Mouse (Mus musculus) hindbrain, embryonic 12.5 days (tissue): ENCODE data around the gene Arcn1. TPM values are rescaled to one million over a fixed set of nuclear protein-coding genes. Genes with fewer than 3 reads are reported as not detected.

Source experiments
- ATAC-seq: fragments of 200-750 bp; cut with Nextera tagmentation; 2 replicates; pipeline ENCODE4 v1.8.0; 2017; ENCODE audit warnings: moderate TSS enrichment; ENCODE audit not compliant: low FRiP score
- H3K27ac ChIP-seq: fragments of 300-500 bp; sonication (generic); 2 replicates; pipeline ENCODE4 v1.5.1; 2016; ENCODE audit warnings: mild to moderate bottlenecking
- H3K27me3 ChIP-seq: fragments of 300-500 bp; sonication (generic); 2 replicates; pipeline ENCODE4 v1.6.1; 2016; ENCODE audit warnings: mild to moderate bottlenecking
- H3K36me3 ChIP-seq: fragments of 300-500 bp; sonication (generic); 2 replicates; pipeline ENCODE4 v1.6.1; 2016; ENCODE audit warnings: mild to moderate bottlenecking
- H3K4me1 ChIP-seq: fragments of 300-500 bp; sonication (generic); 2 replicates; pipeline ENCODE4 v1.6.1; 2016
- H3K4me2 ChIP-seq: fragments of 300-500 bp; sonication (generic); replicated peaks from 2 replicates; pipeline ENCODE4 v1.6.1; 2016; ENCODE audit warnings: mild to moderate bottlenecking
- H3K4me3 ChIP-seq: fragments of 300-500 bp; sonication (generic); 2 replicates; pipeline ENCODE4 v1.5.1; 2016; ENCODE audit warnings: mild to moderate bottlenecking
- H3K9ac ChIP-seq: fragments of 300-500 bp; sonication (generic); 2 replicates; pipeline ENCODE4 v1.6.1; 2016; ENCODE audit warnings: mild to moderate bottlenecking, moderate library complexity
- H3K9me3 ChIP-seq: fragments of 300-500 bp; sonication (generic); replicated peaks from 2 replicates; pipeline ENCODE4 v1.6.1; 2016; ENCODE audit warnings: mild to moderate bottlenecking
- WGBS: fragments of 180-500 bp; shearing (Covaris S2); methylation state at CpG from one replicate; pipeline ENCODE4 v1.1.7; 2016; 5-methylcytosine and 5-hydroxymethylcytosine counted together
- polyA plus RNA-seq: library from polyadenylated mRNA; unstranded; fragments of >200 nt; fragmentation: Nextera tagmentation; extraction: Ambion mirVana; gene quantifications from 2 replicates; pipeline ENCODE4 v1.2.1, GENCODE M21; 2016

The Arcn1 gene
- polyA plus RNA-seq, 1 experiment from 2014 or later: 179 TPM

DNA sequence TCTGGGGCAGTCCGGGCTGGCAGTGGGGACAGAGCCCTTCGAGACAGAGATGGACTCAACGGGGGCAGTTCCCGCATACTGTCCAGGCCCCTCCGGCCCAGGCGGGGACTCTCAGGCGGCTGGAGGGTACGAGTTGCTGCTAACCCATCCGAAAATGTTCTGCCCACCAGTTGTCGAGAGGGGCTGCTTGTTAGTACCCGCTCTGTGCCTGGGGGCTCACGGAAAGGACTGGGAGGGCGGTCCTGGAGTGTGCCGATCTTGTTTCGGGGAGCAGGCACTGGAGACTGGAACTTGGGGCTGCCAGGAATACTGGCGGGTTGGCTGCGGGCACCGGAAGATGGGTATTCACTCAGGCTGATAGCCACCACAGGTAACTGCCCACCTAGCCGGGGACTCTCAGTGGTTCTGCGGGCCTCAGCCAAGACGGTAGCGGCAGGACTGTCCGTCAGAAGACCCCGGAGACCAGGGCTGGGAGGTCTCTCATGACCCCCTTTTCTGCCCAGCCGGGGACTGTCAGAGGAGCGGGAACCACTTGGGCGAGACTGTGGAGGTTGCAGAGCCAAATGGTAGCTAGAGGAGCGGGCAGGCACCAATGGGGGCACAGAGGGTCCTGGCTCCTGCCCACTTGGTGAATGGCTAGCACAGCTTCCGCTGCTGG is 51.8 kb downstream of the Arcn1 start:
- 92% methylated on average over 29 of the region's 29 CpGs for WGBS
- Histone ChIP-seq H3K27ac (no peak overlapping the region), H3K9me3 (no peaks in the 10 kb centered on the region), H3K9ac (no peak overlapping the region), H3K36me3 (peaks cover 71% of the 10 kb centered on the region), H3K27me3 (no peaks in the 10 kb centered on the region), H3K4me3 (no peak overlapping the region), H3K4me1 (peaks cover 26% of the 10 kb centered on the region), H3K4me2 (no peak overlapping the region)
- no peak for ATAC-seq

DNA sequence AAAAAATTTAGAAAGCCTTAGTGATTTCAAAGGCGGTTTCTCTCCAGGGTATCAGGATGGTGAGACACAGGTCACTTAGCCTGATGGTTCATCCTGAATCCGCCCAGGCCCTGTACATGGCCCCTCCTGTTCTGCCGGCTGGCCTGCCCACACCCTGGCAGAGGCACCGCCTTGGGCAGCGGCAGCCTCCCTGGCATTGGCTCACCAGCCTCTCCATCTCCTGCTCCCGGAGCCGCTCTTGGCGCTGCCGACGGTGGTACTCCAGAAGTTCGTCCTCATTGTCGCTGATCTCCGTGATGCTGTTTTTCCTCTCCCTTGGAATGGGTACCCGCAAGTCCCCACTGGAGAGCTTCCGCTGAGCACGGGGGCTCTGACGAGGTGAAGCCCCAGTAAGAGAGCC is 52.5 kb downstream of the Arcn1 start:
- WGBS: 90% methylated on average over 17 of the region's 17 CpGs
- Histone ChIP-seq H3K9ac (no peak overlapping the region), H3K9me3 (no peaks in the 10 kb centered on the region), H3K27ac (no peak overlapping the region), H3K4me1 (peaks cover 19% of the 10 kb centered on the region), H3K36me3 (peaks cover 78% of the 10 kb centered on the region), H3K4me3 (no peak overlapping the region), H3K4me2 (no peak overlapping the region), H3K27me3 (no peaks in the 10 kb centered on the region)
- no peak for ATAC-seq

GRCm38 (mm10) chr9:44713574-44713973 is 54.1 kb downstream of the Arcn1 start:
- Histone ChIP-seq H3K4me1 (peaks cover 21% of the 10 kb centered on the region), H3K36me3 (peaks cover 84% of the 10 kb centered on the region), H3K9ac (no peak overlapping the region), H3K4me3 (no peak overlapping the region), H3K27me3 (no peaks in the 10 kb centered on the region), H3K27ac (no peak overlapping the region), H3K4me2 (no peak overlapping the region), H3K9me3 (no peaks in the 10 kb centered on the region)
- WGBS: 83% methylated on average over 2 of the region's 2 CpGs
- ATAC-seq: no peak

- H3K4me2 ChIP-seq: no peak overlapping the region
- no peak for ATAC-seq
- H3K36me3 ChIP-seq: peaks cover 84% of the 10 kb centered on the region
- WGBS: 85% methylated on average over 6 of the region's 6 CpGs
- H3K27me3 ChIP-seq: no peaks in the 10 kb centered on the region
- no peak overlapping the region for H3K4me3 ChIP-seq
- no peak overlapping the region for H3K9ac ChIP-seq
- no peaks in the 10 kb centered on the region for H3K9me3 ChIP-seq
- no peak overlapping the region for H3K27ac ChIP-seq
- H3K4me1 ChIP-seq: peaks cover 26% of the 10 kb centered on the region
Observed at GRCm38 (mm10) chr9:44713080-44713479, 54.6 kb downstream of the Arcn1 start.

DNA sequence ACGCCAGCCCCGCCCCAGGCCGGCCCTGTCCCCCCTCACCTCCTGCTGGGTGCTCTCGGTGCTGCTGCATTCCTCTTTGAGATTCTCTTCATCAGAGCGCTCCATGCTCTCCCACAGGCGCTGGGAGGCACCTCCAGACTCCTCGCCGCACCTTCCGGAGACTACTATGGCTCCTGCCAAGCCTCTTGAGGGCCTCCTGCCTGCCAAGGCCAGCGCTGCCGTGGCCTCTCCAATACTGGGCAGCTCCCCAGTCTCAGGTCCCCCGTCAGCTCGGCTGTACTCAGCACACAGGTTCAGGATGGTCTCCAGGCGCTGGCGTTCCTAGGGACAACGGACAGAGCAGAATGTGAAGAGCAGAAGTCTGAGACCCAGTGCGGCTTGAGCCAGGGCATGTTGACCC is 56.0 kb downstream of the Arcn1 start:
- Histone ChIP-seq H3K9ac (no peak overlapping the region), H3K4me1 (peaks cover 26% of the 10 kb centered on the region), H3K36me3 (peaks cover 87% of the 10 kb centered on the region), H3K9me3 (no peaks in the 10 kb centered on the region), H3K27ac (no peak overlapping the region), H3K4me2 (no peak overlapping the region), H3K4me3 (no peak overlapping the region), H3K27me3 (no peaks in the 10 kb centered on the region)
- no peak for ATAC-seq
- 65% methylated on average over 17 of the region's 17 CpGs for WGBS

- no peak for ATAC-seq
- no peaks in the 10 kb centered on the region for H3K9me3 ChIP-seq
- H3K9ac ChIP-seq: no peak overlapping the region
- no peak overlapping the region for H3K27ac ChIP-seq
- H3K4me1 ChIP-seq: peaks cover 26% of the 10 kb centered on the region
- H3K4me3 ChIP-seq: no peak overlapping the region
- no peak overlapping the region for H3K4me2 ChIP-seq
- peaks cover 87% of the 10 kb centered on the region for H3K36me3 ChIP-seq
- H3K27me3 ChIP-seq: no peaks in the 10 kb centered on the region
- WGBS: 83% methylated on average over 5 of the region's 5 CpGs
Observed at GRCm38 (mm10) chr9:44710213-44710612, 57.4 kb downstream of the Arcn1 start.

GRCm38 (mm10) chr9:44709600-44709999 is 58.0 kb downstream of the Arcn1 start:
- ATAC-seq: no peak
- Histone ChIP-seq H3K27ac (no peak overlapping the region), H3K4me3 (no peak overlapping the region), H3K9ac (no peak overlapping the region), H3K4me2 (no peak overlapping the region), H3K36me3 (peaks cover 87% of the 10 kb centered on the region), H3K27me3 (no peaks in the 10 kb centered on the region), H3K9me3 (no peaks in the 10 kb centered on the region), H3K4me1 (peaks cover 26% of the 10 kb centered on the region)
- WGBS: 39% methylated on average over 2 of the region's 2 CpGs

DNA sequence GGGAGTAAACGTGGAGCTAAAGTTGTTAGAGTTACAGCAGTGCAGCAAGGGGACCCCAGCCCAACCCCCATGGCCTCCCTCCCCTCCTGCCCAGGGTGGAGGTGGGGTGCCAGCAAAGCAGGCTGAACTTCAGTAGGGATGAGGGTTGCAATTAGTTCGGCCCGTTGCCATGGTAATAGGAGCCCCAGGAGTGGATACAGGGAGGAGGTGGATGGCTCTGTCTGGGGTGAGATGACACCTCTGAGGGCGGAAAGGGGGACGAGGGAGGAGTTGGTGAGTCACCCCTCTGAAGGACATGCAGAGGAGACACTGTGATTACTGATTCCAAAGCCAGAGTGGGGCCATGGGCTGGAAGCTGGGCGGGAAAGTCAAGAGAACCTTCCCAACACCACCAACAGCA is 58.7 kb downstream of the Arcn1 start:
- peak overlapping the region; percentile 18; the same call in 1 of the 2 replicates for H3K9ac ChIP-seq
- H3K36me3 ChIP-seq: peaks cover 86% of the 10 kb centered on the region
- peak; percentile 46; the same call in 1 of the 2 replicates for ATAC-seq

DNA sequence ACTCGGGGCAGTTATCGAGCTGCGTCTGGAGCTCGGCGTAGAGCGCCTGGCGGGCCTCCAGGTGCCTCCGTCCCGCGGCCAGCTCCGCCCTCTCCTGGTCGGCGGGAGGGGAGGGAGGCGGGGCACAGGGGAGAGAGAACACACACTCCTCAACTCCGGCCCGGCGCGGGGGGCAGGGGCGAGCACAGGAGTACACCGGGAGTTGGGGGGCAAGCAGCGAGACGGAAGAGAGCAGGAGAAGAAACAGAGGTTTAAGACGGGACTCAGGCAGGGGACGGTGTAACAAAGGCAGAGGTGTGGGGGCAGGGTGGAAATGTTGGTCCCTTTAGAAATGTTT is 59.2 kb downstream of the Arcn1 start:
- Histone ChIP-seq H3K9ac (peak overlapping the region; percentile 59), H3K4me3 (peak overlapping the region; percentile 26), H3K36me3 (peaks cover 86% of the 10 kb centered on the region), H3K9me3 (no peaks in the 10 kb centered on the region), H3K4me1 (peaks cover 23% of the 10 kb centered on the region), H3K27me3 (no peaks in the 10 kb centered on the region), H3K4me2 (peak overlapping the region; percentile 55), H3K27ac (peak overlapping the region; percentile 55; the same call in 1 of the 2 replicates)
- ATAC-seq: peak; percentile 63
- 4% methylated on average over 24 of the region's 24 CpGs for WGBS

More for the DNA sequence above, 58.7 kb downstream of the Arcn1 start:
- Histone ChIP-seq H3K4me1 (peaks cover 26% of the 10 kb centered on the region), H3K4me2 (peak overlapping the region; percentile 55), H3K9me3 (no peaks in the 10 kb centered on the region), H3K27me3 (no peaks in the 10 kb centered on the region), H3K4me3 (peak overlapping the region; percentile 26; the same call in 1 of the 2 replicates), H3K27ac (no peak overlapping the region)
- WGBS: 18% methylated on average over 6 of the region's 6 CpGs

GRCm38 (mm10) chr9:44707749-44708428 is 59.8 kb downstream of the Arcn1 start:
- Histone ChIP-seq H3K9ac (peak overlapping the region; percentile 59), H3K4me2 (peak overlapping the region; percentile 55), H3K4me3 (peak overlapping the region; percentile 26), H3K4me1 (peaks cover 23% of the 10 kb centered on the region), H3K27me3 (no peaks in the 10 kb centered on the region), H3K9me3 (no peaks in the 10 kb centered on the region), H3K36me3 (peaks cover 86% of the 10 kb centered on the region), H3K27ac (peak overlapping the region; percentile 55; the same call in 1 of the 2 replicates)
- 24% methylated on average over 28 of the region's 28 CpGs for WGBS
- ATAC-seq: no peak; the same call in 1 of the 2 replicates

DNA sequence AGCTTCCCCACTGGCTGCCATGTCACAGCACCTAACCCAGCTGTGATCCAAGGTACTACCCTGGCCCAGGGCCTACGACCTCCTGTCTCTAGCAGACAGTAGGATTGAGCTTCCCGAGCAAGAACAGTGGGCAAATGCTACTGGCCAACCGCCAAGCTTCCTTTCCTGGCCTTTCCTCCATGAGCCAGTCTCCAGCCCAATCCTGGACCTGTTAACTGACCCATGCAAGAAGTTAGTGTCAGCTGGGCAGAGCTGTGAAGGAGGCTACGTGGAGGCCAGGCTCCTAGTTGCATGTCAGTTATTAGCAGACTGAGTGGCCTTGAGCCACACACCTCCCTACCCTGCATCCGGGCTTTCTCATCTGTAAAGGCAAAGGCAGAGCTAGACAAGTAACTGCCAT is 67.9 kb downstream of the Arcn1 start:
- WGBS: 94% methylated on average over 5 of the region's 5 CpGs
- ATAC-seq: no peak
- peaks cover 99% of the 10 kb centered on the region for H3K36me3 ChIP-seq
- H3K4me1 ChIP-seq: no peaks in the 10 kb centered on the region
- H3K27ac ChIP-seq: no peak overlapping the region
- no peak overlapping the region for H3K9ac ChIP-seq
- no peak overlapping the region for H3K4me2 ChIP-seq
- H3K9me3 ChIP-seq: no peaks in the 10 kb centered on the region
- H3K4me3 ChIP-seq: no peak overlapping the region
- H3K27me3 ChIP-seq: no peaks in the 10 kb centered on the region

DNA sequence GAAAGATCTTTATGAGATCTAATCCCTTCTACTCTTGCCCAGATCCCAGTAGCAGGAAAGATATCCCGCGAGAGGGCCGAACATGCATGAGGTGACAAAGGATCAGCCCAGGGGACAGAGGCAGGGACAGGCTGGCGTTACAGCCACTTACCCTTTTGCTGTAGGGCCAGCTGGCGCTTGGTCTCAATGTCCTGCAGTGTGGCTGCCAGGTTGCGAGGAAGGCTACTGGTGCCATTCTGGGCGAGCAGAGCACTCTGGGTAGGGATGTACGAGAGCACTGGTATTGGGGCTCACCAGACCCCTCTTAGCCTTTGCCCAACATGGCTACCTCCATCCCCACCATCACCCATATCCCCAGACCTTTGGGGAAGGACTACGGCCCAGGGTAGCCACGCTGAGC is 68.4 kb downstream of the Arcn1 start:
- no peaks in the 10 kb centered on the region for H3K27me3 ChIP-seq
- H3K9ac ChIP-seq: no peak overlapping the region
- no peak overlapping the region for H3K4me2 ChIP-seq
- H3K9me3 ChIP-seq: no peaks in the 10 kb centered on the region
- no peak overlapping the region for H3K27ac ChIP-seq
- ATAC-seq: no peak
- no peaks in the 10 kb centered on the region for H3K4me1 ChIP-seq
- peaks cover 100% of the 10 kb centered on the region for H3K36me3 ChIP-seq
- no peak overlapping the region for H3K4me3 ChIP-seq
- 94% methylated on average over 10 of the region's 10 CpGs for WGBS

DNA sequence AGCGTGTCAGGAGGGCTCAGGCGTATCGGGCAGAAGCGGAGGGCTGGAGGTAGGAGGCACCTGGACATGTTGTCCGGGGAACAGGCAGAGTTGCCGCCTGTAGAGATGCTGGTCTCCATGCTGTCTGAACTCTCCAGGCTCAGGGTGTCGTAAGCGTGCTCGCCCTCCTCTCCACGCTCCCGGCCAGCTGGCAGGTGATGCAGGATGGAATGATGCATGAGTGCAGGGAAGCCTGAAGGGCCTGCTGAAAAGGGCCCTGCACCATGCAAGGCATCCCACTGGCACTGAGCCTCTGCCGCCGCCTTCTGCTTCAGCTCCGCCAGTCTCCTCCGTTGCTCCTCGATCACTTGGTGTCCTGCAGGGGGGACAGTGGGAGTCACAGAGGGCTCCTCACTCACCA is 69.8 kb downstream of the Arcn1 start:
- H3K4me1 ChIP-seq: no peaks in the 10 kb centered on the region
- 93% methylated on average over 16 of the region's 16 CpGs for WGBS
- no peak overlapping the region for H3K27ac ChIP-seq
- H3K9me3 ChIP-seq: no peaks in the 10 kb centered on the region
- peaks cover 100% of the 10 kb centered on the region for H3K36me3 ChIP-seq
- no peak overlapping the region for H3K4me3 ChIP-seq
- ATAC-seq: no peak
- no peak overlapping the region for H3K4me2 ChIP-seq
- no peaks in the 10 kb centered on the region for H3K27me3 ChIP-seq
- H3K9ac ChIP-seq: no peak overlapping the region
